Mouse (Mus musculus): ENCODE measurements around the gene Prss48.

Gene Prss48

DNA sequence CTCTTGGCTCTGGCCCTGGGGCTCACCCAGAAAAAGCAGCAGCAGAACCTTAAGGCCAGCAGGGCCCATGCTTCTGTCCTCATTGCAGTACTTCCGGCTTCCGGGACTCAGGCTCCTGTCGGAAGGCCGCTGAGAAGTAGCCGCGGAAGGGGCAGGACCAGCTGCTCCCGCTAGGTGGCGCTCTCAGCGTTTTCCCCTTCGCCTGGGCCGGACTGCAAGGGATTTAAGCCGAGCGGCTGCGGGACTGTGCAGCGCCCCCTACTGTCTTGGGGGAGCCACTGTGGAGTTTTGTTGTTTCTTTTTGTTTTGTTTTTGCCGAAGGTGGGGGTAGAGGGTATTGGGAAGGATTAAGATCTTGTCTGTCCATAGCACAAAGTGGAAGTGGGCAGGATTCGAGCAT, at the start of gene Prss48:
Prss48 (minus strand) TSS at position 69 of the 400 bp plus-strand sequence.
- in situ Hi-C loops (cut with MseI, MboI) = no loop called here

DNA sequence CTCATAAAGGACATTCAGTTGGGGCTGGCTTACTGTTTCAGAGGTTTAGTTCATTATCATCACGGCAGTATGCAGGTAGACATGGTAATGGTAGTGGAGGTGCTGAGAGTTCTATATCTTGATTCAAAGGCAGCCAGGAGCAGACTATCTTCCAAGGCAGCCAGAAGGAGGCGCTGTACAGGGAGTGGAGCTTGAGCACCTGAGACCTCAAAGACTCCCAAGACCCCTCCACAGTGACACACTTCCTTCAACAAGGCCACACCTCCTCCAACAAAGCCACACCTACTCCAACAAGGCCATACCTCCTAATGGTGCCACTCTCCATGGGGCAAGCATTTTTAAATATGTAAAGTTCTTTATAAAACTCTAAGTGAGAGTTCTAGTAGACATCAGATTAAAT, 46.8 kb upstream of the Prss48 start:
- in situ Hi-C loops (cut with MseI, MboI) = no loop called here

DNA sequence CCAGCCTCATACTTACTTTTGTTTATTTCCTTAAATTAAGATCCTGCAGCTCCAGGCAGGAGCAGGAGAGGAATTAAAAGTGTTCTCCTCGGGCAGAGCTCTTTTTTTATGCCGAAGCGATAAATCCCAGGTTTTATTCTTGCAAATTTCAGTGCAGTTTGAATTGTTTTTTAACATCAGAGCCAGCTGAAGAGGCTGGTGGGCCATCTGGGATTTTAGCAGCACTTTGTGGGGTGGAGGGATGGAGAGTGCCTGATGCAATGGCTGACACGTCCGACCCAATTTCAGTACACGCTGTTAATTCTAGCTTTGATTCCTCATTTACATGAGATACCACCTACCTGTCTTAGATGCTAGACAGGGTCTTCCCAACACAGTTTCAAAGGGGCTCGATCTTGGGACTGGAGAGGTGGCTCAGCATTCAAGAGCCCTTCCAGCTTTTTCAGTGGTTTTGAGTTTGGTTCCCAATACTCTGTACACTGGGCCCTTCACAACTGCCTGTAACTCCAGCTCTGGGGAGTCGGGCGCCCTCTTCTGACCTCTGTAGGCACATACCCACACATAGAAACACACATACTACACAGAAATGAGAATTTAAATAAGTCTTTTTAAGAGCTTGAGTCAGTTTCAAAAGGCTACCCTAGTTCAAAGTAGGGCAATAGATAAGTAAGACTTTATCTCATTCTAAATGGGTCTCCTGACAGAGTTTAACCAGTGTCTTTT, 45.6 kb upstream of the Prss48 start:
- in situ Hi-C loops (cut with MseI, MboI) = no loop called here

DNA sequence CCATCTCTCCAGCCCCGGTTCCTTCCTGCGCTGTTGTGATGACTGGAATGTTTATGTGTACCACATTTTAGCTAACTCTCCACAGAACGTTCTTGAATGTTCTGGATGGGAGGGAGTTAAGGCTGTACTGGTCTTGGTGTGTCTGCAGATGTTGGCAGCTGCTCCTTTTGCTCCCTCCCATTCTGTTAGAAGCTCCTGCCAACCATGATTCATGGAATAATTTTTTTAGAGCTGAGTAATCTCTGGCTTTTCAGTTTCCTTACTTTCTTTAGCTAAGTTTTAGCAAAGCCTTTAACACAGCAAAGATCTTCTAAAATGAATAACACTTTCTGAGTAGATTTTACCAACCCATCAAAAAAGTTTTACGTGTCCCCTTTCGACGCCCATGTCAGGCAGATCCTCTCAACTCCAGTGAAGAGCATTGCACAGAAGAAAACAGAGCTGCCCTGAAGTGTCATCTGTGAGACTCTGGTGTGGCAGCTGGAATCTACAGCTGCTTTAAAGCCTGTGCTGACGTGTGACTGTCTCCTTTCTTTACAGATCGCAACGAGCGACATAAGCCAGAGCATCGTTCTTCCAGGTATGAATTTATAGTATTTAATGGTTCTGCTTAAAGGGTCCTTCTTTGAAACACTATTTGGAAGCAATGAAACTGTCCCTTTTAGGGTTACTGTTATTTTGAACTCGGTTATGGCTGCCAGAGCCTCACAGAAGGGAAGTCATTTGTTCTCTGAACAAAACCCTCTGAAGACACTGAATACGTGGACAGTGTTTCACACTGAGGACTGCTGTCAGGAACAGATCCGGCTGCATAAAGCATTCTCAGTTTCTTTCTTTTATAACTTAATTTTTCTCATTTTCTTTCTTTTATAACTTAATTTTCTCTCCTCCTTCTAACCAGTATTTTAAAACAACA, 38.3 kb upstream of the Prss48 start:
- in situ Hi-C loops (cut with MseI, MboI) = no loop called here

DNA sequence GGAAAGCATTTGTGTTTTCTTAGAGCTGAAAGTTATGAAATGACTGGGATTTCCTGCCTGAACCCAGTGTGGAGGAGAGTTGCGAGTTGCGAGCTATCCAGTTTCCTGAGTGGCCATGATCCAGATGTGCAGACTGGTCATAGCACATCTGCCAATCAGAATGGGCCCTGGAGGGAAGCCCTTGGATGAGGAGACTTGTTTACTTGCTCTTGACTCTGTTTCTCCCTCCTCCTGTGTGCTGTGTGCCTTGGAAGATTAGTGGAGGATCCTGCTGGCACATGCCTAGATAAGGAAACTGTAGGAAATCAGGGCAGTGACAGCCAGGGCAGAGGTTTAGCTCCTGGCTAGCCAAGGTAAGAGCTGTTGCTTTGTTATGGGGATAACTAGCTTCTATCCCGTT, 36.4 kb upstream of the Prss48 start:
- in situ Hi-C loops (cut with MseI, MboI) = no loop called here

DNA sequence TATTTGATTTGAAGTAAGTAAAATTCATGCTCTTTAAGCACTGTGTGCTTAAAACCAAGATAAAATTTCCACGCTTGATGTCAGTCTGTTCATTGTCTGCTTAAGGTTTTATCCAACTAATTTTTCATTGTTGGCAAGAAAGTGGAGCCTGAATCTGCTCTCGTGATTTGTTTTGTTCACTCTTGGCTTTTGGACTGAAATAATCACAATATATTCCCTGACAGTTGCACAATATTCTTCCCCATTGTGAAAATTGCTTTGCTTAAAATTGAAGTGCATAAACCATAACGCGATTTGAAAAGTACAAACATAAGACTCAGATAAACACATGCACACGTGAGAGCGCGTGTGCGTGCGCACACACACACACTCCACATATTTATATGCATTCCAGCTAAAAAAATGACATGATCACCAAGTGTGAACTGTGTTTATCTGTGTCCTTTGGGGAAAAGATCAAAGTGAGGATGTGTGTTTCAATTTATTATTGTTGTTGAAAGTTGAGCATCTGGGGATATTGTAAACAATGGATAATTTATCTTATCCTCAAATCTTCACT, 35.7 kb upstream of the Prss48 start:
- in situ Hi-C loops (cut with MseI, MboI) = no loop called here

DNA sequence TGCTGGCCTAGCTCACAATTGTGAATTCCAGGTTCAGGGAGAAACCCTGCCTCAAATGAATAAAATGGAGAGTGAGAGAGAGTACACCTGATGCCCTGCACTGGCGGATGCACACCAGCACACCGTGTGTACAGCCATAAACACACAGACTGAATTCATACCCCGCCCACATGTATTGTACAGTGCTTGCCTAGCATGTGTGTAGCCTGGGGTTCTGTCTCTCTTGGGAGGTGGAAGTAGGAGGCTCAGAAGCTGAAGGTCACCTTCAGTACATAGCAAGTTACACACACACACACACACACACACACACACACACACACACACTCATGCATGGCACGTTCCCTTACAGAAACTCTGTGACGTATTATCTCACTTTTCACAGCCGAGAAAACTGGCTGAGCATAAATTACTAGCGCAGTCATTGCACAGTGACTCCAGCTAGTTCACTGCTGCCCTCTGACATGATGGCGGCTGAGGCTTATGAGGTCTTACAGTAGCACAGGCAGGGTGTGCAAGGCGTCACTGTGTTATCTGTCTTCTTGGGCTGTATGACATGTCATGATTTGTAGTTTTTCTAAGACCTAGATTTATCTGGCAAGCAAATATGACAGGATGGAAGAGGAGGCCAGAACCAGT, 31.3 kb upstream of the Prss48 start:
- in situ Hi-C loops (cut with MseI, MboI) = no loop called here

DNA sequence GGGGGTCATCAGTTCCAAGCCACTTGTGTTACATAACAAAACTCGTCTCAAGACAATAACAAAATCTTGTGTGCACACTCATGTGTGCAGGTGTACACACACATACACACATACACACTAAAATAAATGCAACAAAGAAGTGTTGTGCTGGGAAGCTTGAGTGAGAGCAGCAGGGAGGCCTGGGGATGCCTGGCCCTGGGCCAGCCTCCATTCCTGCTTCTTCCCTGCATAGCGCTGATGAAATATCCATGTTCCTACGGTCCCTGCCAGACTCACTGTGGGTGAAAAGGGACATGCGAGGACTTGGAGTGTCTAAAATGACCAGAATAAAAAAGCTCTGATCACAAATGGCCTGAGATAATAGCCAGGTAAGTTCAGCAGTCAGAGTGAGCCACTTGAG, 28.3 kb upstream of the Prss48 start:
- in situ Hi-C loops (cut with MseI, MboI) = no loop called here

DNA sequence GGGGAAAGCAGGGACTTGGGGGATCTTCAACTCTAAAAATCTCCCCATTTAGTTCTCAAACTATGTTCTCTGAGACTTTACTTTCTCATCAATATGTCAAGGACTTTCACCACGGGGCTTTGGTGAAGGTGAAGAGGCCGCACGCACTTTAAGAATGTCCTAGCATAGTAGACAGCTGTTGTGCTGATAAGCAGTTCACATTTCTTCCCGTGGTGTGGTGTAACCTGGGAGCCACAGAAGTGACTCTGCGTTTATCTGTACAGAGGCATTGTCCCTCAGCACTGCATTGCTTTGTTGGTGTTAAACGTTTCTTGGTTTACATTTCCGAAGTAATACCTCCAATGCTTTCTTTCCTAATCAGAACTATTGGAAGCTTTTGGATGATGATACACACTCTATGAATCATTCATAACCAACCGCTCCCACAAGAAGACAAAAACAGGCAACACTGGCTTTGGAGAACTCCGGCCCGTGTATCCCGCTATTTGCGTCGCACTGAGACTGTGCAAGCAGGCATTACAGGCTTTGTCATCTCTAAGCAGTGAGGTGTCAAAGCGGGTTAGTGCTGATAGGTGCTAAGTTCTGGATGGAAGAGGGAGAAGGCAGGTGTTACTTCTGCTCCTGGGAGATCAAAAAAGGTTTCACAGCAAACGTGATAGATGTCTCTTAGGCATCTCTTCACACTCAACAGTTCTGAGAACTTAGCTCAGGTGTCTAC, 26.5 kb upstream of the Prss48 start:
- in situ Hi-C loops (cut with MseI, MboI) = no loop called here

DNA sequence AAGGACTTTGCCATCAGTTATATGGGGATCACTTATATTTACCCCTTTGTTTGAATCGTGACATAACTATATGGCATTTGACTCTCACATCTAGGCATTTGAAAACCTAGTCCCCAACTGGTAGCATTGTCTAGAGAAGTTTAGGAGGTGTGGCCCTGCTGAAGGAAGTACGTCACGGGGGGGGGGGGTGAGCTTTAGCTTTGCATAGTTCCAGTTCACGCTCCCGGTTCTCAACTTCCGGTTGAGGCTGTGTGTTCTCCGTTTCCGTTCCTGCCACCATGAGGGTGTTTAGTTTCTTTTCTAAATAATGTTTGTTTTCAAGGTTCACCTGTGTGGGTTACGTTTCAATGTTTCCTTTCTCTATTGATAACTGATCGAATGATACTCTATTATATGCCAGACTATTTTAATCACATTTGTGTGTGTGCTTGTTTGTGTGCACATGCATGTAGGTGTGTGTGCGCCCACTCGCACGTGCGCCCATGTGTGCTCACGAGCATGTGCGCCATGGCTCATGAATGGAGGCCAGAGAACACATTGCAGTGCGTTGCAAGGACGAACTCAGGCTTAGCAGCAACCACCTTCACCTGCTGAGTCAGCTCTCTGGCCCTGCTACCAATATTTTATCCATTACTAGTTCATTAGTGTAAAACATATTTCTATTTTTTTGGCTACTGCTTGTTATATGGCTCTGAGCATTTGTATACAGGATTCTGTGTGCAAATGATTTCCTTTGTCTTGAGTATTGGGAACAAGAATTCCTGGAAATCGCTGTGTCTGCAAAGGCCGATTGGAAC, 23.2 kb upstream of the Prss48 start:
- in situ Hi-C loops (cut with MseI, MboI) = no loop called here

DNA sequence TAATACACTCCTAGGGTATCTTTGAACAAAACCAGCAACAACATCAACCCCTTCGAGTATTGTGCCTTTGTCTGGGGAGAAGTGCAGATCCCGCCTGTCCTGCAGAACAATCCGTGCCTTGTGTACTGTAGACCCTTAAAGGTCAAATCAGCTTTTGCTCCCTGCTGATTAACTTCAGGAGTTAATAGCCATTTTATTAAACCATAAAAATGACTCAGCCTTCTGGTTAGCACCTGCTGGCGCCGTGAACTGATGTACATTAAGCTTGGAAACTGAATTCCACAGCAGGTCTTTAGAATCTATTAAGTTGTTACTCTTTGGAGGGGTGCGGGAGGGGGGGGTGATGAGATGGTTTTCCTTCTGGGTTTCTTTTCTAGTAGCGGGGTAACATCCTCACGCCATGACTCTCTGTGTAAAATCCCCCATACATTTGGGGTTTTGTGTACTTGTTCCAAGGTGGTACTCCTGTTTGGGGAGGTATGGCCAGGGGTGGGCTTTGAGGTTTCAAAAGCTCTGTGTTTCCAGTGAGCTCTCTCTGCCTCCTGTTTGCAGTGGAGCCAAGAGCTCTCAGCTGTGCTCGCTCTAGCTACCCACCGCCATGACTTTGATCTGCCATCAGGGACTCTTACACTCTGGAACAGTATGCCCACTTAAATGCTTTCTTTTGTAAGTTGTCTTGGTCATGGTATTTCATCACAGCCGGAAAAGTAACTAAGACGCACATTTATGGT, 21.9 kb upstream of the Prss48 start:
- in situ Hi-C loops (cut with MseI, MboI) = no loop called here

DNA sequence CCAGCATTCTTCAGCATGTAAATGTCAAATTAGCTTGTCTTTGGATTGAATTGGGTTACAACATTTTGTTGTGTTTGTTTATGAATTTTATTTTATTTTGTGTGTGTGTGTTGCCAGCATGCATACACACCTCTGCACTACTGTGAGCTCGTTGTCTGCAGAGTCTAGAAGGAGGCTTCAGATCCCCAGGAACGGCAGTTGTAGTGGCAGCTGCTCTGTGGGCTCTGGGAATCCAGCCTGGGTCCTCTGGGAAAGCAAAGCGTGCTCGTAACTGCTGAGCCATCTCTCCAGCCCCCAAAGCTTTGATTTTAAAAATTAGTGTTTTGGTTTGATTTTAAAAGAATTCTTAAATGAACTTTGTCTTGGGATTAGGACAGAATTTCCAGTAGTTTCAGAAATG, 19.4 kb upstream of the Prss48 start:
- in situ Hi-C loops (cut with MseI, MboI) = no loop called here

DNA sequence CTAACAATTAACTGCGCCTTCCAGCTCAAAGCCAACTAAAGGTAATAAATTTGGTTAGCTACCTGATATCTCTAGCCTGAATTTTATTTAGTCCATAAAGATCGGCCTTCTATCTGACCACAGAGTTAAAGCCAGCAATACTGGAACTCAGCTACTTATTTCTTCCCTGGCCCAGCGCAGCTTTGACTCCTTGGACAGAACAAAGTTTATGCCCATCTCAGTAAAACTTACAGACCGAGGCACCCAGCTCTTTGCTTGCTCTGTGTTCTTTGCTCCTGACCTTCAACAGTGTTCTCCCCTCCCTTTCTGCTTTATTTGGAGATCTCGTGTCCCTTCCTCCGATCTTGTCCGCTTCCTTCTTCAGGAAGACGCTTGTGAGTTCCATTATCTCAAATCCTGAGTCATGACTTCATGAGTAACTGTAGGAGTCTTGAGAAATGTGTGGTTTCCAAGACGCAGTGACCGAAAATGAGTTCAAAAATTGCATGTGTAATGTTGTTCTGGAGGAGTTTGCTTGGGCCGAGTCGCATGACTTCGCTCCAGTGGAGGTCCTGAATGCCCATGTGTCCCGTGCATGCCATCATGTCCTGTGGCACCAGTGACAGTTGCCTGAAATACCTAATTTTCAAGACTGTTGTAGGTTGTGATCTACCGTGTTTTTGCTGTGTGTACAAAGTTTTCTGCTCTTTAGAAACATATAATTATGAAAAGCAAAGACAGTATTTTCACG, 18.8 kb upstream of the Prss48 start:
- in situ Hi-C loops (cut with MseI, MboI) = no loop called here

DNA sequence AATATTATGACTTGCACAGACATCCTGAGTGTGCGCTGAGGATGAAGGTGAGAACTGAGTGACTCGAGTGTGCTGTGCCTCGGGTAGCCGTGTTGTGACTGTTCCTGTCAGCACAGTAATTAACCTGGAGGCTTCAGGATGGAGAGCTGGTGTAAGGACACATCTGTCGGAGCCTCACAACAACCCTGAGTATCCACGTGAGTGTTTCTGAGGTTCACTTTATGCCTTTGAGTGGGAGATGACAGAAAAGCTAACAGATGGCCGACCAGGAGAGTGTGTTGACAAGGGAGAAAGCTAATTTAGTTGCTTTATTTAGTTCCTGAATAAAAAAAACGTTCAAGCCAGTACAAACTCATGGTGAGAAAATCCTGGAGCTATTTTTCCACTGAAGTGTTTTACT, 15.2 kb upstream of the Prss48 start:
- in situ Hi-C loops (cut with MseI, MboI) = no loop called here

DNA sequence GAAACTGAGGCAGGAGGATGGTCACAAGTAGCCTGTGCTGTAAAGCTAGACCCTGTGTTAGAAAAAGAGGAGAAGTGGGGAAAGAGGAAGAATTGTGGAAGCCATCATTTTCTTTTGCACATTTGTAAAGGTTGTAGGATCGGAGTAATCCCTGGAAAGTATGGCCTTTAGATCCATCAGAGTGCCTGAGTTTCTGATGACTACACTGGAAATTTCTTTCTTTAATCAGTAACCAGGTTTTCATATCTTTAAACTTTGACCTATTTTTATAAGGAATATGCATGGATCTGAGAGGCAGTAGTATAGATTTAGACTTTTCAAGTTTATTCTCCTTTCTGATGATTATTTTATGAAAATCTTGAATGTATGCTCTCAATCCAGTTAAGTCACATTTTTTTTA, 14.7 kb upstream of the Prss48 start:
- in situ Hi-C loops (cut with MseI, MboI) = no loop called here

DNA sequence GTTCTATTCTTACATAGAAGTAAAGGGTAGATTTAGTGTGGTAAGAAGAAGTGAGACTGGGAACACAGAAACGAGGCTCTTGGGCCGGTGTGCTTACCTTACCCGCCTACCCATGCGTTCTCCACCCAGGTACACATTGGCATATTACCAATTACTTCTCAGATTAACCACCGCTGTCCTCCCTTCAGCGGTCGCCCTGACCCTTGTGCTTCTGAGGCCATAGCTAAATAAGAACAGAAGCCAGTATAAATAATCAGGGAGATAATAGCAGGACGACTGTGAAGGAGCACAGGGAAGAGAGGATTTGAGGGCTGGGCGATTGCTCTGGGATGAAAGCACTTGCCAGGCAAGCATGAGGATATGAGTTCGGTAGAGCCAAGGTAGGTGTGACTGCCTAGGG, 11.5 kb upstream of the Prss48 start:
- in situ Hi-C loops (cut with MseI, MboI) = no loop called here

DNA sequence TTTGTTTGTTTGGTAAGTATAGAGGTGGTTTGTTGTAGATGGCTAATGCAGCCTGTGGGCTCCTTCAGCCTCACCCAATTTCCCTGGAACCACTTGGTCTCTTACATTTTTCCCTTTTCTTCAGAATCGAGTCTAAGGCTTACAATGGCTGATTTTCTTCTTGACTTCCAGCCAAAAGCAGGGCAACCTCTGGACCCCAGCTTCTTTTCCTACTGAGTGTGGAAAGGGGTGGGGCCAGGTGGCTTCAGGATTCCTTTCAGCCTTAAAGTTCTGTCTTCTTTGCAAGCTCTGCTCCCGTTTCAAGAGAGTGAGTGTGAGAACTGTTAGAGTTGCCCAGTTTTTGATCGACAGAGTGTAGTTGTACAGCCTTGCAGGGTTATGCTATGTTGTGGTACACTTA, 9.5 kb upstream of the Prss48 start:
- in situ Hi-C loops (cut with MseI, MboI) = no loop called here

DNA sequence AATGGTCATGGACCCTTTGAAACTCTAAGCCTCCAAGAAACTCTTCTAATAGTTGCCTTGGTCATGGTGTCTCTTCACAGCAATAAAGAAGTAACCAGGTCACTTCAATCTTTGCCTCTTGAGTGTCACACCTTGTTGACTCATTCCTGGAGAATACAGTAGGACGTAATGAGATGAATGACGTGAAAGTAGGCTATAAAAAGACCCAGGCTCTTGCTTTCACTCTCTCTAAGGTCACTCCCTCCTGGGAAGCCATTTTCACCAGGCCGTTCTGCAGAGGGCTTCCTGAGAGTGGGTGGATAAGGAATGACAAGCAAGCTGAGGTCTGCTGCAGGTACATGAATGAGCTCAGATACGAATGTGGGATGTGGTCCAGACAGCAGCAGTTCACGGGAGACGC, 9.1 kb upstream of the Prss48 start:
- in situ Hi-C loops (cut with MseI, MboI) = no loop called here

DNA sequence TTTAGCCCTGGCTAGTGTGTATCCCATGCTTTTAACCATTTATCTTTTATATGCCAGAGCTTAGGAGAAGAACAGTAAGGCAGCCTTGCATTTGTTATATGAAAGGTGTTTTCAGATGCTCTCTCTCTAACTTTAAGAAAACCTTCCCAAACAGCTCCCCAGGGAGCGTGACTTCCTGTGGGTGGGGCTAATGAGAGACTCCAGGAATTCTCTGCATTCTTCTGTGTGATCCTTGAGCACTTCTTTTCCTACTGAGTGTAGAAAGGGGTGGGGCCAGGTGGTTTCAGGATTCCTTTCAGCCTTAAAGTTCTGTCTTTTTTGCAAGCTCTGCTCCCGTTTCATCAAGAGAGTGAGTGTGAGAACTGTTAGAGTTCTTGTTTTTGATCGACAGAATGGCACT, 8.3 kb upstream of the Prss48 start:
- in situ Hi-C loops (cut with MseI, MboI) = no loop called here
